Mouse (Mus musculus) spleen, adult 2 months (tissue): ENCODE measurements around the gene Rad51b. TPM values are rescaled to one million over a fixed set of nuclear protein-coding genes. Genes with fewer than 3 reads are reported as not detected.

Experiments used
- DNase-seq, 2 experiments: peaks; one replicate each; pipeline versions ENCODE4 v3.0.0 to v3.0.0-alpha.2; 2012 to 2021; ENCODE audit warnings: low spot score in 2 of 2, low read depth in 1 of 2
- H3K27ac ChIP-seq: fragments of 200-500 bp; 2 replicates; pipeline ENCODE4 v1.5.1; 2012; ENCODE audit warnings: low read length, inconsistent platforms; ENCODE audit not compliant: insufficient read depth
- H3K27me3 ChIP-seq: fragments of 200-500 bp; 2 replicates; pipeline ENCODE4 v1.6.1; 2012; ENCODE audit warnings: mild to moderate bottlenecking, moderate library complexity, low read length, inconsistent platforms; ENCODE audit not compliant: control insufficient read depth, insufficient read depth
- H3K36me3 ChIP-seq: fragments of 200-500 bp; 2 replicates; pipeline ENCODE4 v1.6.1; 2012; ENCODE audit warnings: mild to moderate bottlenecking, low read length, inconsistent platforms; ENCODE audit not compliant: control insufficient read depth, insufficient read depth
- H3K4me1 ChIP-seq: fragments of 200-500 bp; 2 replicates; pipeline ENCODE4 v1.6.1; 2011; ENCODE audit warnings: inconsistent platforms; ENCODE audit not compliant: control insufficient read depth, insufficient read depth, insufficient read length
- H3K4me3 ChIP-seq: fragments of 200-500 bp; 2 replicates; pipeline ENCODE4 v1.5.1; 2011; ENCODE audit warnings: mild to moderate bottlenecking, inconsistent platforms; ENCODE audit not compliant: insufficient read depth, insufficient read length; ENCODE audit errors: extremely low read depth
- CTCF ChIP-seq: fragments of 200-500 bp; IDR thresholded peaks from 2 replicates; pipeline ENCODE4 v1.5.1; 2011; ENCODE audit warnings: mild to moderate bottlenecking, inconsistent platforms; ENCODE audit not compliant: insufficient read depth, insufficient read length, insufficient replicate concordance; ENCODE audit errors: extremely low read depth
- POLR2A ChIP-seq: fragments of 200-500 bp; IDR thresholded peaks from 2 replicates; pipeline ENCODE4 v1.6.1; 2011; ENCODE audit warnings: low read depth, low read length, inconsistent platforms
- WGBS: fragments of 180-500 bp; shearing (Covaris S2); methylation state at CpG from one replicate; pipeline ENCODE4 v1.1.7; 2018; 5-methylcytosine and 5-hydroxymethylcytosine counted together
- polyA plus RNA-seq: library from polyadenylated mRNA; depleted of rRNA; stranded (reverse); fragments of >200 nt; gene quantifications from 2 replicates; pipeline ENCODE4 v1.2.3, GENCODE M21; 2012

Gene Rad51b
- polyA plus RNA-seq, 1 experiment, result 0.26 TPM

DNA sequence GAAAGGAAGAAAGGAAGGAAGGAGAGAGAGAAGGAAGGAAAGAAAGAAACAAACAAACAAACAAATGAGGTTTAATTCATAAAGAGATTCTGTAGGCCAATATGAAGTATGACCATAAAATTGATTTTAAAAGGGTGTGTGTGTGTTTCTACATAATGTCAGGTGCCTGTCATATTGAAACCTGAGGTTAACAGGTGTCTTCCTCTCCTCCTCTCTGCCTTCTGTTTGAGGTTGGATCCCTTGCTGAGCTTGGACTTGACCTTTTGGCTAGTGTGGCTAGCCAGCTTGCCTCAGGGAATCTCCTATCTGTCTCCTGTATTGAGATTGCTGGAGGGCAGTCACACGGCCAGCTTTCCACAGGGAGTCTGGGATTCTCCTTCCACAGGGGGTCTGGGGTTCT is 506.6 kb downstream of the Rad51b start:
- H3K4me3 ChIP-seq, result no peak overlapping the region
- WGBS, result 92% methylated on average over 1 of the region's 1 CpGs
- no peak overlapping the region for H3K27ac ChIP-seq
- no peaks in the 10 kb centered on the region for H3K27me3 ChIP-seq
- H3K4me1 ChIP-seq, result no peaks in the 10 kb centered on the region
- DNase-seq, result no peak
- no peak for TF ChIP-seq POLR2A
- no peak for TF ChIP-seq CTCF
- no peaks in the 10 kb centered on the region for H3K36me3 ChIP-seq

DNA sequence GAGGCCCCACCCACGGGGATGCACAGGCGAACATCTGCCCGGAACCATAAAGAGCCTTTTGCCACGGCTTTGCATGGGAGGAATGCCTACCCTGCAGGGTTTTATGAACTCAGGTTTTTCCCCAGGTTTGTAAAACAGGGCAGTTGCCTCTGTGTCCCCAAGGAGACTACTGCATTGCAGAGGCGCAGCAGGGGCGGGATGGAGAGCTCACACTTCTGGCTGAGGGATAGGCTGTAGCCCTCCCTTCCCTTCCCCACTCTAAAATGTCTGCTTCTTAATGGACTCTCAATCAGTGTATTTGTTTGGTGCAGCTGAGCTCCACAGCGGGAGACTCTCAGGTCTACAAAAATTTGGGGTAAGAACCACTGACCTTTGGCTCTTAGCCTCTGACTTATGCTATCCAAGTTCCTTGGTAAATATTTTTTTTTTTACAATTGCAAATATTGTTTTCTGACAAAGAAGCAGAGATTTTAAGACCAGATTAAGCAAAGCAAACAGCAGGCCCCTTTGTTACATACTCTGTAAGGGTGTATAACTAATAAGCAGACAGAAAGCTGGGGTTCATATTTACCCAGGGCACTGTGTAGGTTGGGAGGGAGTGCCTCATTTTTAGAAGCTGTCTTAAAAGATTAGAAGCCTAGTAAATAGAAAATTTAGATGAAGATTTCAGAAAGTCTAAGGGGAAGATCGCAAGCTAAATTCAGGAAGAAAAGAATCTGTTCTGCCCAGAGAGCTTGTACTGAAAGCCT is 507.9 kb downstream of the Rad51b start:
- WGBS, result 95% methylated on average over 8 of the region's 8 CpGs
- H3K4me1 ChIP-seq, result no peaks in the 10 kb centered on the region
- no peak overlapping the region for H3K4me3 ChIP-seq
- TF ChIP-seq CTCF (no peak), POLR2A (no peak)
- H3K27me3 ChIP-seq, result no peaks in the 10 kb centered on the region
- no peak overlapping the region for H3K27ac ChIP-seq
- DNase-seq, result no peak
- H3K36me3 ChIP-seq, result no peaks in the 10 kb centered on the region

DNA sequence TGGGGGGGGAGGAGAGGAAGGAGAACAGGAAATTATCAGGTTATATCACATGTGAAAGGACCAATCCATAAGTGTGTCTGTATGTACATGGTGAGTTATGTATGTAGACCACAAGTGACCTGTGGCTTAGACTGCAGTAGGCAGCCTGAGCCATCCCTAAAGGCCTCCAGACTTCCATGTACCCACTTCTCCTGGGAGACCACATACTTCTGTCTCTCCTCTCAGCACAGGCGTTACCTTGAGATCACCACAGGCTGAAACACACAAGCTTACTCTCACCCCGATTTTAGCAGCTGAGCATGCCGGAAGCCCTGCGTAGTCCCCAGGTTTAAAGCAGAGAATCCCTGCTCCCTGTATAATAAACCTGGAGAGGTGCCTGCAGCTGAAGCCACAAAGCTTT is 509.9 kb downstream of the Rad51b start:
- Histone ChIP-seq H3K36me3 (no peaks in the 10 kb centered on the region), H3K27ac (no peak overlapping the region), H3K27me3 (no peaks in the 10 kb centered on the region), H3K4me3 (no peak overlapping the region), H3K4me1 (no peaks in the 10 kb centered on the region)
- no peak for DNase-seq
- no peak for TF ChIP-seq POLR2A
- TF ChIP-seq CTCF, result no peak
- WGBS, result 92% methylated on average over 4 of the region's 4 CpGs

DNA sequence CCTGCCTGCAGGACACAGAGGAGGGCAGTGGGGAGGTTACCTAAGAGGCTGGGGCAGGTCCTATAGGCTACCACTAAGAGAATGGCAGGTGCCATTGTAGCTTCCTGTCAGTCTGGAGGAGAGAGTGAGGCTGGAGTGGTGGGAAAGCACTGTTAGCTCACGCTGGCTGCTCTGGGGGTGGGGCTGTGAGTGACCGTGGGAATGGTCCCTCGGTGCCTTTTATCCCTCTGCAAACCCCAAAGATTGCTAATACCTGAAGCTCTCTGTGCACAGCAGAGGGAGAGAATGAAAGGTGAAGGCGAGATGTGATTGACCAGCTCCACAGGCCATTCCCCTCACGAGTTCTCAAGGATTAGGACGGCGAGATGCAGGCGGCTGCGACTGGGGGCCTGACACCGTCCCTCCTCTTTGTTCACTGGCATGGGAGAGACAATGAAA is 510.3 kb downstream of the Rad51b start:
- Histone ChIP-seq H3K4me3 (no peak overlapping the region), H3K27ac (no peak overlapping the region), H3K36me3 (no peaks in the 10 kb centered on the region), H3K4me1 (no peaks in the 10 kb centered on the region), H3K27me3 (no peaks in the 10 kb centered on the region)
- no peak for DNase-seq
- TF ChIP-seq POLR2A (no peak), CTCF (no peak)
- WGBS, result 88% methylated on average over 10 of the region's 10 CpGs

DNA sequence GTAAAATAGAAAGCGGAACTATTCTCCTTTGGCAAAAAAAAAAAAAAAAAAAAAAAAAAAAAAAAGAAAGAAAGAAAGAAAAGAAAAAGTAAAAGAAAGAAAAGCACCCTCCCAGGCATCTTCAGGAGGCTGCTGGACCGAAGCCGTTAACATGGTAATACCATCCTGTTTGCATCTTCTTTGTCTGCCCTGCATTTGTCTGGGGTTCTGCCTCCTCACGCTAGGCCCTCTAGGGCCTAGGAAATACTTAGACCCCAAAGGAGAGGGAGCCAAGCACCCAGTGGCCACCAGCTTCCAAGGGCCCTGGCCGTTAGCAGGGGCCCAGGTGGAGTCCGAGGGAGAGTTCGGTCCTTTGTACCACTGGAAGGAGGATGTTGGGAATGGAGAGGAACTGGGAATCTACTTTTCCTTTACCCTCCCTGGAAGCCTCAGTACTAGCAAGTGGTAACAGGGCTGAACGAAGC is 510.9 kb downstream of the Rad51b start:
- WGBS, result 87% methylated on average over 8 of the region's 8 CpGs
- no peak overlapping the region for H3K27ac ChIP-seq
- H3K36me3 ChIP-seq, result no peaks in the 10 kb centered on the region
- H3K27me3 ChIP-seq, result no peaks in the 10 kb centered on the region
- TF ChIP-seq POLR2A, result no peak
- TF ChIP-seq CTCF, result no peak
- H3K4me3 ChIP-seq, result no peak overlapping the region
- no peak for DNase-seq
- H3K4me1 ChIP-seq, result no peaks in the 10 kb centered on the region

DNA sequence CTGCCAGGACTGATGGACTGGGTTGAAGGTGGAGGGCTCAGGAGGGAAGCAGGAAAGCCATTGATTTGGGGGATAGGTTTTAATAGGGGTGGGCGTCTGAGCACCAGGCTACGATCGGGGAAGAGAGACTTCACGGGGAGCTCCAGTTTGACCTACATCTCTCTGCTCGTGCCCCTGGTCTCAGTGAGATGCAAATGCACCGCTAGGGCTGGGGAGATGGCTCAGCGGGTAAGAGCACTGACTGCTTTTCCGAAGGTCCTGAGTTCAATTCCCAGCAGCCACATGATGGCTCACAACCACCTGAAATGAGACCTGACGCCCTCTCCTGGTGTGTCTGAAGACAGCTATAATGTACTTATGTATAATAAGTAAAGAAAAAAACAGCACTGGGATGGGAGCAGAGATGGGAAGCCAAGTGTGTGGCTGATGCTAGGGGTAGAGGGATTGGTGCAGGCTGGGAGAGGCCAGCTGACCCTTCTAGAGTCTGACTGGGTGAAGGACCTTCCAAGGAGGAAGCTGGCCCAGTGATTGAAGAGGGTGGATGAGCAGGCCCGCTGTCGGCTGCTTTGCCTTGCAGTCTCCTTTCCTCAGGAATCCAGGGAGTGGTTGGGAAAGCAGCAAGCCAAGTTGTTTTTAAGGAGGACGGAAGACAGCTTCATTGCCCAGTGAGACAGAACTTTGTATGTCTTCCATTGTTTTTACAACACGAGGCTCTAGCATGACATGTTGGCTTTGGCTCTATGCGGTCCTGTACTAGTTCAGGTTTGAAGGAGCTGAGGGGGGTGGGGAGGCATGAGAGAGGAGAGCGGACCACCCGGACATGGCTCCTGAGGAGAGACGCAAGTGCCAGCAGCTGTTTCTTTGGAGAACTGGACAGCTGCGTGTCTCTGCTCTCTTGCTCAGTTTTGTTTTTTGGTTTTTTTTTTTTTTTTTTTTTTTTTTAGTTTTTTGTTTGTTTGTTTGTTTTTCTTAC is 511.6 kb downstream of the Rad51b start:
- DNase-seq, result no peak
- 92% methylated on average over 18 of the region's 18 CpGs for WGBS
- no peak for TF ChIP-seq CTCF
- no peak for TF ChIP-seq POLR2A

More for the DNA sequence above, 511.6 kb downstream of the Rad51b start:
- H3K36me3 ChIP-seq, result no peaks in the 10 kb centered on the region
- H3K27me3 ChIP-seq, result no peaks in the 10 kb centered on the region
- H3K4me1 ChIP-seq, result peaks cover 3% of the 10 kb centered on the region; the same call in 1 of the 2 replicates
- H3K4me3 ChIP-seq, result no peak overlapping the region
- H3K27ac ChIP-seq, result no peak overlapping the region
